Mouse (Mus musculus): Measurements from ENCODE around the gene Dnajc11. TPM values are rescaled to one million over a fixed set of nuclear protein-coding genes. Genes with fewer than 3 reads are reported as not detected.

The Dnajc11 gene
- polyA plus RNA-seq, 1 experiment from 2014 or later: 57.1 TPM

- Histone ChIP-seq H3K27me3 (replicated peaks) (no peaks in the 10 kb centered on the region), H3K9ac (peak overlapping the region; percentile 94), H3K36me3 (peaks cover 50% of the 10 kb centered on the region), H3K27ac (replicated peaks) (peak overlapping the region; percentile 95), H3K4me1 (peaks cover 62% of the 10 kb centered on the region), H3K4me3 (peak overlapping the region; percentile 87), H3K4me2 (peak overlapping the region; percentile 99), H3K9me3 (no peaks in the 10 kb centered on the region)
- 42% methylated on average over 8 of the region's 8 CpGs for WGBS
- ATAC-seq (ENCODE audit: extremely low read depth, insufficient number of reproducible peaks, low FRiP score, low TSS enrichment): no peak
Measured at GRCm38 (mm10) chr4:152011171-152011760, 77.8 kb downstream of the Dnajc11 start.

GRCm38 (mm10) chr4:152012109-152012508 is 78.6 kb downstream of the Dnajc11 start:
- no peaks in the 10 kb centered on the region for H3K9me3 ChIP-seq
- peak overlapping the region; percentile 80; the same call in 1 of the 2 replicates for H3K27ac ChIP-seq (replicated peaks)
- H3K4me1 ChIP-seq: peaks cover 53% of the 10 kb centered on the region
- no peaks in the 10 kb centered on the region for H3K27me3 ChIP-seq (replicated peaks)
- H3K4me2 ChIP-seq: peak overlapping the region; percentile 99
- peaks cover 58% of the 10 kb centered on the region for H3K36me3 ChIP-seq
- H3K9ac ChIP-seq: peak overlapping the region; percentile 94
- WGBS: 78% methylated on average over 16 of the region's 16 CpGs
- H3K4me3 ChIP-seq: peak overlapping the region; percentile 87
- no peak for ATAC-seq (ENCODE audit: extremely low read depth, insufficient number of reproducible peaks, low FRiP score, low TSS enrichment)

- Histone ChIP-seq H3K36me3 (peaks cover 69% of the 10 kb centered on the region), H3K4me1 (peaks cover 42% of the 10 kb centered on the region), H3K9ac (peak overlapping the region; percentile 69), H3K4me3 (peak overlapping the region; percentile 24), H3K4me2 (peak overlapping the region; percentile 99), H3K9me3 (no peaks in the 10 kb centered on the region), H3K27ac (replicated peaks) (peak overlapping the region; percentile 80), H3K27me3 (replicated peaks) (no peaks in the 10 kb centered on the region)
- WGBS: 64% methylated on average over 12 of the region's 12 CpGs
- no peak for ATAC-seq (ENCODE audit: extremely low read depth, insufficient number of reproducible peaks, low FRiP score, low TSS enrichment)
Measured at GRCm38 (mm10) chr4:152013036-152013813, 79.7 kb downstream of the Dnajc11 start.

- Histone ChIP-seq H3K27ac (replicated peaks) (no peak overlapping the region), H3K9ac (0 out of 2 replicates have a peak overlapping the region, but pooled peaks have one; percentile 16), H3K4me1 (peaks cover 2% of the 10 kb centered on the region), H3K27me3 (replicated peaks) (no peaks in the 10 kb centered on the region), H3K9me3 (no peaks in the 10 kb centered on the region), H3K4me2 (no peak overlapping the region), H3K4me3 (no peak overlapping the region), H3K36me3 (peaks cover 100% of the 10 kb centered on the region)
- no peak for ATAC-seq (ENCODE audit: extremely low read depth, insufficient number of reproducible peaks, low FRiP score, low TSS enrichment)
- WGBS: 78% methylated on average over 6 of the region's 6 CpGs
Measured at GRCm38 (mm10) chr4:152019073-152019472, 85.6 kb downstream of the Dnajc11 start.

GRCm38 (mm10) chr4:152020024-152020423 is 86.5 kb downstream of the Dnajc11 start:
- H3K4me2 ChIP-seq: no peak overlapping the region
- H3K27me3 ChIP-seq (replicated peaks): no peaks in the 10 kb centered on the region
- H3K9me3 ChIP-seq: no peaks in the 10 kb centered on the region
- WGBS: 84% methylated on average over 21 of the region's 21 CpGs
- peaks cover 9% of the 10 kb centered on the region for H3K4me1 ChIP-seq
- H3K27ac ChIP-seq (replicated peaks): no peak overlapping the region
- no peak overlapping the region for H3K9ac ChIP-seq
- H3K36me3 ChIP-seq: peaks cover 100% of the 10 kb centered on the region
- H3K4me3 ChIP-seq: no peak overlapping the region
- no peak for ATAC-seq (ENCODE audit: extremely low read depth, insufficient number of reproducible peaks, low FRiP score, low TSS enrichment)

GRCm38 (mm10) chr4:152021568-152022097 is 88.1 kb downstream of the Dnajc11 start:
- WGBS: 71% methylated on average over 12 of the region's 12 CpGs
- Histone ChIP-seq H3K4me1 (peaks cover 25% of the 10 kb centered on the region), H3K27me3 (replicated peaks) (no peaks in the 10 kb centered on the region), H3K9me3 (no peaks in the 10 kb centered on the region), H3K36me3 (peaks cover 95% of the 10 kb centered on the region), H3K4me2 (no peak overlapping the region), H3K27ac (replicated peaks) (no peak overlapping the region), H3K9ac (no peak overlapping the region), H3K4me3 (no peak overlapping the region)
- no peak for ATAC-seq (ENCODE audit: extremely low read depth, insufficient number of reproducible peaks, low FRiP score, low TSS enrichment)

- H3K9me3 ChIP-seq: no peaks in the 10 kb centered on the region
- H3K27ac ChIP-seq (replicated peaks): no peak overlapping the region
- H3K4me3 ChIP-seq: no peak overlapping the region
- H3K4me1 ChIP-seq: peaks cover 30% of the 10 kb centered on the region
- 0 out of 2 replicates have a peak overlapping the region, but pooled peaks have one; percentile 33 for H3K9ac ChIP-seq
- no peak for ATAC-seq (ENCODE audit: extremely low read depth, insufficient number of reproducible peaks, low FRiP score, low TSS enrichment)
- H3K36me3 ChIP-seq: peaks cover 86% of the 10 kb centered on the region
- no peak overlapping the region for H3K4me2 ChIP-seq
- 76% methylated on average over 8 of the region's 8 CpGs for WGBS
- H3K27me3 ChIP-seq (replicated peaks): no peaks in the 10 kb centered on the region
Measured at GRCm38 (mm10) chr4:152022506-152022905, 89.0 kb downstream of the Dnajc11 start.

GRCm38 (mm10) chr4:152024525-152024924 is 91.0 kb downstream of the Dnajc11 start:
- no peaks in the 10 kb centered on the region for H3K27me3 ChIP-seq (replicated peaks)
- WGBS: 93% methylated on average over 11 of the region's 11 CpGs
- no peak overlapping the region for H3K27ac ChIP-seq (replicated peaks)
- H3K4me1 ChIP-seq: peaks cover 42% of the 10 kb centered on the region
- no peak for ATAC-seq (ENCODE audit: extremely low read depth, insufficient number of reproducible peaks, low FRiP score, low TSS enrichment)
- H3K4me3 ChIP-seq: no peak overlapping the region
- no peak overlapping the region for H3K4me2 ChIP-seq
- H3K9ac ChIP-seq: peak overlapping the region; percentile 90; the same call in 1 of the 2 replicates
- H3K9me3 ChIP-seq: no peaks in the 10 kb centered on the region
- peaks cover 66% of the 10 kb centered on the region for H3K36me3 ChIP-seq

GRCm38 (mm10) chr4:152026751-152027508 is 93.4 kb downstream of the Dnajc11 start:
- Histone ChIP-seq H3K36me3 (peaks cover 42% of the 10 kb centered on the region), H3K4me3 (peak overlapping the region; percentile 88), H3K4me2 (peak overlapping the region; percentile 99), H3K27me3 (replicated peaks) (peaks cover 6% of the 10 kb centered on the region), H3K9me3 (no peaks in the 10 kb centered on the region), H3K27ac (replicated peaks) (peak overlapping the region; percentile 78), H3K4me1 (peaks cover 45% of the 10 kb centered on the region), H3K9ac (peak overlapping the region; percentile 90)
- WGBS: 3% methylated on average over 30 of the region's 41 CpGs
- peak; percentile 22 for ATAC-seq (ENCODE audit: extremely low read depth, insufficient number of reproducible peaks, low FRiP score, low TSS enrichment)

GRCm38 (mm10) chr4:152027524-152027923 is 94.0 kb downstream of the Dnajc11 start, which contains the start of gene Zbtb48:
Gene Zbtb48 (minus strand): TSS chr4:152027671.
- peak; percentile 93 for ATAC-seq (ENCODE audit: extremely low read depth, insufficient number of reproducible peaks, low FRiP score, low TSS enrichment)
- peaks cover 36% of the 10 kb centered on the region for H3K36me3 ChIP-seq
- peak within 1 kb of the TSS; percentile 99 for H3K4me2 ChIP-seq
- peaks cover 45% of the 10 kb centered on the region for H3K4me1 ChIP-seq
- H3K27ac ChIP-seq (replicated peaks): peak within 1 kb of the TSS; percentile 78
- under 1% methylated on average over 35 of the region's 35 CpGs for WGBS
- H3K4me3 ChIP-seq: peak within 1 kb of the TSS; percentile 88
- peak within 1 kb of the TSS; percentile 90 for H3K9ac ChIP-seq
- peaks cover 12% of the 10 kb centered on the region for H3K27me3 ChIP-seq (replicated peaks)
- no peaks in the 10 kb centered on the region for H3K9me3 ChIP-seq

- Histone ChIP-seq H3K4me2 (peak overlapping the region; percentile 99), H3K4me3 (peak overlapping the region; percentile 88), H3K4me1 (peaks cover 45% of the 10 kb centered on the region), H3K36me3 (peaks cover 26% of the 10 kb centered on the region), H3K9ac (peak overlapping the region; percentile 80), H3K27me3 (replicated peaks) (peaks cover 16% of the 10 kb centered on the region), H3K27ac (replicated peaks) (no peak overlapping the region), H3K9me3 (no peaks in the 10 kb centered on the region)
- WGBS: 56% methylated on average over 15 of the region's 15 CpGs
- ATAC-seq (ENCODE audit: extremely low read depth, insufficient number of reproducible peaks, low FRiP score, low TSS enrichment): no peak
Measured at GRCm38 (mm10) chr4:152028456-152028855, 95.0 kb downstream of the Dnajc11 start.

Measured in heart, embryonic 13.5 days (tissue).